Mouse (Mus musculus): ENCODE results near the gene Dbx2. TPM values are rescaled to one million over a fixed set of nuclear protein-coding genes. Genes with fewer than 3 reads are reported as not detected.

The Dbx2 gene
- 0.93 and 1.2 TPM in 2 replicates for polyA plus RNA-seq (2015; fragmentation: Nextera tagmentation; extraction: Ambion mirVana)

- Histone ChIP-seq H3K9ac (replicated peaks; ENCODE audit: low read depth, low read length) (no peak within 1 kb of the TSS), H3K27me3 (replicated peaks; ENCODE audit: control insufficient read depth, insufficient read depth, low read length) (peaks cover 41% of the 10 kb centered on the region), H3K4me1 (replicated peaks; ENCODE audit: control insufficient read depth, insufficient read depth, low read length) (peaks cover 19% of the 10 kb centered on the region), H3K27ac (ENCODE audit: low read length) (no peak within 1 kb of the TSS), H3K9me3 (ENCODE audit: control insufficient read depth, low read length) (no peaks in the 10 kb centered on the region), H3K36me3 (ENCODE audit: control insufficient read depth, insufficient read depth) (no peaks in the 10 kb centered on the region), H3K4me2 (ENCODE audit: low read length) (peak within 1 kb of the TSS; percentile 71), H3K4me3 (replicated peaks; ENCODE audit: low read length) (peak within 1 kb of the TSS; percentile 43)
- no peak for ATAC-seq
- WGBS = 84% methylated on average over 5 of the region's 5 CpGs
Measured at GRCm38 (mm10) chr15:95655860-95656259, at the start of gene Dbx2. Dbx2 (minus strand) TSS chr15:95655960.

GRCm38 (mm10) chr15:95702206-95702605, 46.4 kb upstream of the Dbx2 start:
- WGBS = 10% methylated on average over 9 of the region's 9 CpGs

GRCm38 (mm10) chr15:95701573-95701972, 45.8 kb upstream of the Dbx2 start:
- H3K27me3 ChIP-seq (replicated peaks; ENCODE audit: control insufficient read depth, insufficient read depth, low read length) = no peaks in the 10 kb centered on the region
- no peak overlapping the region for H3K27ac ChIP-seq (ENCODE audit: low read length)
- H3K9me3 ChIP-seq (ENCODE audit: control insufficient read depth, low read length) = no peaks in the 10 kb centered on the region
- 10% methylated on average over 4 of the region's 4 CpGs for WGBS
- no peak for ATAC-seq
- no peak overlapping the region for H3K4me2 ChIP-seq (ENCODE audit: low read length)
- H3K36me3 ChIP-seq (ENCODE audit: control insufficient read depth, insufficient read depth) = no peaks in the 10 kb centered on the region
- H3K4me1 ChIP-seq (replicated peaks; ENCODE audit: control insufficient read depth, insufficient read depth, low read length) = peaks cover 7% of the 10 kb centered on the region; the same call in 1 of the 2 replicates
- no peak overlapping the region for H3K4me3 ChIP-seq (replicated peaks; ENCODE audit: low read length)
- H3K9ac ChIP-seq (replicated peaks; ENCODE audit: low read depth, low read length) = no peak overlapping the region

More at GRCm38 (mm10) chr15:95702206-95702605, 46.4 kb upstream of the Dbx2 start:
- H3K27me3 ChIP-seq (replicated peaks; ENCODE audit: control insufficient read depth, insufficient read depth, low read length) = no peaks in the 10 kb centered on the region
- ATAC-seq = no peak
- H3K9ac ChIP-seq (replicated peaks; ENCODE audit: low read depth, low read length) = peak overlapping the region; percentile 15; the same call in 1 of the 2 replicates
- H3K4me2 ChIP-seq (ENCODE audit: low read length) = no peak overlapping the region
- no peaks in the 10 kb centered on the region for H3K9me3 ChIP-seq (ENCODE audit: control insufficient read depth, low read length)
- H3K27ac ChIP-seq (ENCODE audit: low read length) = no peak overlapping the region
- H3K4me3 ChIP-seq (replicated peaks; ENCODE audit: low read length) = no peak overlapping the region
- no peaks in the 10 kb centered on the region for H3K36me3 ChIP-seq (ENCODE audit: control insufficient read depth, insufficient read depth)
- peaks cover 7% of the 10 kb centered on the region; the same call in 1 of the 2 replicates for H3K4me1 ChIP-seq (replicated peaks; ENCODE audit: control insufficient read depth, insufficient read depth, low read length)

- H3K9ac ChIP-seq (replicated peaks; ENCODE audit: low read depth, low read length) = no peak overlapping the region
- no peak overlapping the region for H3K4me2 ChIP-seq (ENCODE audit: low read length)
- H3K4me3 ChIP-seq (replicated peaks; ENCODE audit: low read length) = no peak overlapping the region
- ATAC-seq = no peak
- H3K27ac ChIP-seq (ENCODE audit: low read length) = no peak overlapping the region
- H3K4me1 ChIP-seq (replicated peaks; ENCODE audit: control insufficient read depth, insufficient read depth, low read length) = peaks cover 7% of the 10 kb centered on the region; the same call in 1 of the 2 replicates
- H3K27me3 ChIP-seq (replicated peaks; ENCODE audit: control insufficient read depth, insufficient read depth, low read length) = no peaks in the 10 kb centered on the region
- WGBS = 57% methylated on average over 12 of the region's 12 CpGs
- no peaks in the 10 kb centered on the region for H3K9me3 ChIP-seq (ENCODE audit: control insufficient read depth, low read length)
- H3K36me3 ChIP-seq (ENCODE audit: control insufficient read depth, insufficient read depth) = no peaks in the 10 kb centered on the region
Measured at GRCm38 (mm10) chr15:95699371-95699770, 43.6 kb upstream of the Dbx2 start.

GRCm38 (mm10) chr15:95693759-95694158, 38.0 kb upstream of the Dbx2 start:
- H3K4me3 ChIP-seq (replicated peaks; ENCODE audit: low read length) = no peak overlapping the region
- H3K9me3 ChIP-seq (ENCODE audit: control insufficient read depth, low read length) = 0 out of 2 replicates have a peak, but pooled peaks cover 5% of the 10 kb centered on the region
- no peak overlapping the region for H3K4me2 ChIP-seq (ENCODE audit: low read length)
- H3K36me3 ChIP-seq (ENCODE audit: control insufficient read depth, insufficient read depth) = no peaks in the 10 kb centered on the region
- ATAC-seq = no peak
- no peaks in the 10 kb centered on the region for H3K27me3 ChIP-seq (replicated peaks; ENCODE audit: control insufficient read depth, insufficient read depth, low read length)
- no peak overlapping the region for H3K9ac ChIP-seq (replicated peaks; ENCODE audit: low read depth, low read length)
- no peak overlapping the region for H3K27ac ChIP-seq (ENCODE audit: low read length)
- H3K4me1 ChIP-seq (replicated peaks; ENCODE audit: control insufficient read depth, insufficient read depth, low read length) = peaks cover 5% of the 10 kb centered on the region
- 88% methylated on average over 3 of the region's 3 CpGs for WGBS

GRCm38 (mm10) chr15:95691594-95691993, 35.8 kb upstream of the Dbx2 start:
- Histone ChIP-seq H3K4me2 (ENCODE audit: low read length) (peak overlapping the region; percentile 20), H3K36me3 (ENCODE audit: control insufficient read depth, insufficient read depth) (no peaks in the 10 kb centered on the region), H3K27ac (ENCODE audit: low read length) (no peak overlapping the region), H3K9ac (replicated peaks; ENCODE audit: low read depth, low read length) (no peak overlapping the region), H3K27me3 (replicated peaks; ENCODE audit: control insufficient read depth, insufficient read depth, low read length) (no peaks in the 10 kb centered on the region), H3K4me1 (replicated peaks; ENCODE audit: control insufficient read depth, insufficient read depth, low read length) (peaks cover 5% of the 10 kb centered on the region), H3K4me3 (replicated peaks; ENCODE audit: low read length) (no peak overlapping the region), H3K9me3 (ENCODE audit: control insufficient read depth, low read length) (0 out of 2 replicates have a peak, but pooled peaks cover 5% of the 10 kb centered on the region)
- WGBS = 9% methylated on average over 8 of the region's 8 CpGs
- no peak for ATAC-seq

GRCm38 (mm10) chr15:95691129-95691528, 35.4 kb upstream of the Dbx2 start:
- no peak overlapping the region for H3K4me3 ChIP-seq (replicated peaks; ENCODE audit: low read length)
- no peak overlapping the region for H3K4me2 ChIP-seq (ENCODE audit: low read length)
- ATAC-seq = no peak
- no peaks in the 10 kb centered on the region for H3K27me3 ChIP-seq (replicated peaks; ENCODE audit: control insufficient read depth, insufficient read depth, low read length)
- 0 out of 2 replicates have a peak, but pooled peaks cover 5% of the 10 kb centered on the region for H3K9me3 ChIP-seq (ENCODE audit: control insufficient read depth, low read length)
- 7% methylated on average over 5 of the region's 5 CpGs for WGBS
- H3K4me1 ChIP-seq (replicated peaks; ENCODE audit: control insufficient read depth, insufficient read depth, low read length) = peaks cover 5% of the 10 kb centered on the region
- H3K9ac ChIP-seq (replicated peaks; ENCODE audit: low read depth, low read length) = no peak overlapping the region
- no peak overlapping the region for H3K27ac ChIP-seq (ENCODE audit: low read length)
- H3K36me3 ChIP-seq (ENCODE audit: control insufficient read depth, insufficient read depth) = no peaks in the 10 kb centered on the region

GRCm38 (mm10) chr15:95682620-95683019, 26.9 kb upstream of the Dbx2 start:
- ATAC-seq = no peak

GRCm38 (mm10) chr15:95675645-95676044, 19.9 kb upstream of the Dbx2 start:
- Histone ChIP-seq H3K9me3 (ENCODE audit: control insufficient read depth, low read length) (no peaks in the 10 kb centered on the region), H3K27ac (ENCODE audit: low read length) (no peak overlapping the region), H3K4me1 (replicated peaks; ENCODE audit: control insufficient read depth, insufficient read depth, low read length) (no peaks in the 10 kb centered on the region), H3K4me2 (ENCODE audit: low read length) (no peak overlapping the region), H3K36me3 (ENCODE audit: control insufficient read depth, insufficient read depth) (no peaks in the 10 kb centered on the region), H3K27me3 (replicated peaks; ENCODE audit: control insufficient read depth, insufficient read depth, low read length) (no peaks in the 10 kb centered on the region), H3K9ac (replicated peaks; ENCODE audit: low read depth, low read length) (no peak overlapping the region), H3K4me3 (replicated peaks; ENCODE audit: low read length) (no peak overlapping the region)
- 92% methylated on average over 4 of the region's 4 CpGs for WGBS
- ATAC-seq = no peak

More at GRCm38 (mm10) chr15:95682620-95683019, 26.9 kb upstream of the Dbx2 start:
- no peaks in the 10 kb centered on the region for H3K4me1 ChIP-seq (replicated peaks; ENCODE audit: control insufficient read depth, insufficient read depth, low read length)
- no peaks in the 10 kb centered on the region for H3K27me3 ChIP-seq (replicated peaks; ENCODE audit: control insufficient read depth, insufficient read depth, low read length)
- no peak overlapping the region for H3K27ac ChIP-seq (ENCODE audit: low read length)
- no peak overlapping the region for H3K9ac ChIP-seq (replicated peaks; ENCODE audit: low read depth, low read length)
- H3K9me3 ChIP-seq (ENCODE audit: control insufficient read depth, low read length) = no peaks in the 10 kb centered on the region
- H3K4me2 ChIP-seq (ENCODE audit: low read length) = no peak overlapping the region
- no peaks in the 10 kb centered on the region for H3K36me3 ChIP-seq (ENCODE audit: control insufficient read depth, insufficient read depth)
- H3K4me3 ChIP-seq (replicated peaks; ENCODE audit: low read length) = no peak overlapping the region
- WGBS = 89% methylated on average over 4 of the region's 4 CpGs

- Histone ChIP-seq H3K4me3 (replicated peaks; ENCODE audit: low read length) (no peak overlapping the region), H3K4me2 (ENCODE audit: low read length) (no peak overlapping the region), H3K4me1 (replicated peaks; ENCODE audit: control insufficient read depth, insufficient read depth, low read length) (no peaks in the 10 kb centered on the region), H3K27ac (ENCODE audit: low read length) (no peak overlapping the region), H3K9ac (replicated peaks; ENCODE audit: low read depth, low read length) (no peak overlapping the region), H3K27me3 (replicated peaks; ENCODE audit: control insufficient read depth, insufficient read depth, low read length) (no peaks in the 10 kb centered on the region), H3K36me3 (ENCODE audit: control insufficient read depth, insufficient read depth) (no peaks in the 10 kb centered on the region), H3K9me3 (ENCODE audit: control insufficient read depth, low read length) (no peaks in the 10 kb centered on the region)
- no peak for ATAC-seq
- WGBS = 76% methylated on average over 2 of the region's 2 CpGs
Measured at GRCm38 (mm10) chr15:95675176-95675575, 19.4 kb upstream of the Dbx2 start.
